Mouse (Mus musculus) hematopoietic multipotent progenitor cell, adult 10-12 weeks (in vitro differentiated cells): ENCODE results near the gene Pa2g4. TPM values are rescaled to one million over a fixed set of nuclear protein-coding genes. Genes with fewer than 3 reads are reported as not detected.

Experiments used
- polyA plus RNA-seq: library from polyadenylated mRNA; stranded (reverse); fragments of >175 nt; gene quantifications from 2 replicates; pipeline ENCODE4 v1.2.3, GENCODE M21; 2012; ENCODE audit warnings: low replicate concordance

Gene Pa2g4
- 93.8 and 156 TPM in 2 replicates for polyA plus RNA-seq

DNA sequence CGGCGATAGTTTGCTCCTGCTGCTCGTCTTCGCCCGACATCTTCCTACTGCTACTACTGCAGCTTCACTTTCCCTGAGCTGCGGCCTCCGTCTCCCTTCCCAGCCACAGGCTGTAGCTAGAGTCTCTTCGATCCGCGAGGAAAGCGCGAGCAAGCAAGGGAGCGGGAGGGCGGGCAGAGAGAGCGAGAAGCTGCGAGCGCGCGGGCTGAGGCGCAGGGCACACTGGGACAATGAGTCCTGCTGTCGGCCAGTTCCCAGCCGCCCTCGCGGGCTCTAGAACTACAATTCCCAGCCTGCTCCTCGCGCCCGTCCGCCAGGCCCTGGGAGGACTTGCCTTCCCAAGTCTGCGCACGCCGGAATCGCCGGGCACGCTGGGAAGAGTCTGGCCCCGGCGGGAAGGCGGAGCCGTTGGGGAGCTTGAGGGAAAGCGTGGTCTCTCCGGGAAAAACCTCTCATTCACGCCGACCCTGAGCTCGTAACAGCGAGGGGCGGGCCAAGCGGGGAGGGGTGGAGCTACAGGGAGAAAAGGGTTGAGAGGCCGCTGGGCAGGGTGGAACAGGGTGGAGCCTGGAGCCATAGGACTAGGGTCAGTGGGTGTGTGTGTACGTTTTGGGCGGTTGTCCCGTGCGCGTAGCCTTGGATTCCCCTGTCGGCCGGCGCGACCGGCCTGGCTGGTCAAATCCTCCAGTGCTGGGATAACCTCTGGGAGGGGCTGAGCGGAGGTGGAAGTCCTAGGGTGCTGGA lies at the start of gene Pa2g4:
Gene Pa2g4 (minus strand): TSS at position 200 of the 744 bp plus-strand sequence.

DNA sequence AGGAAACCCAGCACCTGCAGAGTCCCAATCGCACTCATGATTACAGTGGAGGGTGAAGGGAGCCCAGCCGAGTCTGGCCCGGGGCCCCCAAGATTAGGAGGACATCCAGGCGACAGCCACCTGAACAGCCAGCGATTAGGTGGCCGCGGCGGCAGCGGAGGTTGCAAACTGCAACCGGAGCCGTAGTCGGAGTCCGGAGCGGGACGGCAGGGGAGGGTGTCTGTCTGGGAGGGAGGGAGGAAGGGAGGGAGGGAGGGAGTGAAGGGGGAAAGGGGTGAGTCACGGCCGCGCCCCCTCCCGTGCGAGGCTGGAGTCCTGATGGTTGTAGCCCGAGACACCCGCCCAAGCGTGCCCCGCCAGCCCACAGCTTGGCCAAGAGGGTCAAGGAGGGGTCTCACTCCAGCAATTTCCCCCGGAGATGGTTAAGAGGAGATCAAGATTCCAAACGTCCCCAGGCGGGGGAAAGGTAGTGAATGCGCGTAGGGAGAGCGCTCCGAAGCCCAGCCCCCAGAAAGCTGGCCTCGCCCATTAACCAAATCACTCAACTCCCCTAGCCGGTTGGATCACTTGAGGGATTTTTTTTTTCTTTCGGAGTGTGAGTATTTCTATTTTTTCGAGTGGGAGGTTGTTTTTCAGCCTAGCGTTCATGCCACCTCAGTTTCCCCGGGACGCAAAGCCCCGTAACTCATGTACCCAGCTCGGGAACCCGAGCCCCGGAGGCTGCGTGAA lies 23.8 kb upstream of the Pa2g4 start, which contains the start of gene Erbb3:
Gene Erbb3 (minus strand): TSS at position 189 of the 729 bp plus-strand sequence.

DNA sequence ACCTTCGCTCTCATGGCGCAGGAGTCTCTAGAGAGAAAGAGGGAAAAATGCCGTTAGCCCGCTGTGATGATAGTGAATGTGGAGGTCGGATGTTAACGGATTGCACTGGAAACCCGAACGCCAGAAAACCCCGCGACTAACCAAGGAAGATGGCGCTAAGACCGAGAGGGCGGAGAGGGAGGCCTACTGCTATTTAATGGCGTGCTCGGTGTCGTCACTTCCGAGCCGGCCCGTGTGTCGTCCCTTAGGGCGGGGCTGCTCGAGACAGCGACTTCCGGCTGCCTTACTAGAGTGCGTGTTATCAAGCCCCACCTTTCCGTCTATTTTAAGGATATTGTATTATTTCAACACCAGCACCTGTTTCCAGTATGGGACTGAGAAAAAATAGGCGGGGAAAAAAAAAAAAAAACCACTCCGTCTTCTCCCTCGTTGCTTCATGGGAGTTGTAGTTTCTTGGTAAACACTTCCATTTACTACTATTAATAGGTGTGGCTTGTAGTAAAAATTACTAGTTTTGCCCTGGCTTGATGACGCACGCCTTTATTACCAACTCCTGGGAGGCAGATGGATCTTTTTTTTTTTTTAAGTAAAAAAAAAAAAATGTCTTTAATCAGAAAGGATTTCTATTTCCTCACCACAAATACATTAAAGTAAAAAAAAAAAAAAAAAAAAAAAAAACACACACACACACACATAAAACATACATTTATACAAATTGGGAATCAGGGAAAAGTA lies 16.7 kb downstream of the Pa2g4 start, which contains the start of gene Rpl41:
Gene Rpl41 (minus strand): TSS at position 359 of the 735 bp plus-strand sequence.

DNA sequence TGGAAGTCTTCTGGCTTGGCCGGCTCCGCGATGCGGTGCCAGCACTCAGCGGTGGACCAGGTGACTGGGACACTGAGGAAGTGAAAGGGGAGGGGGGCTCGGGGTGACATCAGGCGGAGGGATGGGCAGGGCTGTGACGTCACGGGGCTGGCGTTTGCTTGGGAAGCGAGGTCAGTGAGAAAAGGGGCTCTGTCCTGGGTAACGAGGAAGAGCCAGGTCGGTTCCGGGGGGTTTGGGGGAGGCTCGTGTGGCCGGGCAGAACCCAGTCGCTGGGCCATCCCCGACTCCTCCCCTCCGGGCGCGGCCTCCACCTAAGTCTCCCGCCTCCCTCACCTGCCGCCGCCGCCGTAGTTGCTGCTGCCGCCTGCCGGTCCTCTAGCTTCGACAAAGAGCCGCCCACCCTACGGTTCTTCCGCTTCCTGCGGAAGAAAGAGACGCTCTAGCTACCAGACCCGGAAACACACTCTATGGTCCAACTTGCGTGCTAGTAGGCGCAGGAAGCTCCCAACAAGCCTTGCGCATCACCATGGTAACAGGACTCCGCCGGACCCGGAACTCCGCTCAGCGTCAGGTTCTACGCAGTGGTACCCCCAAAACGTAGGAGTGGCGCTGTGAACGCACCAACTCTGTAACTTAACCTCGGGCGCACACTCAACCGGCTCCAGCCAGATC lies 18.3 kb downstream of the Pa2g4 start, which contains the start of gene Zc3h10:
Gene Zc3h10 (minus strand): TSS at position 414 of the 672 bp plus-strand sequence.

DNA sequence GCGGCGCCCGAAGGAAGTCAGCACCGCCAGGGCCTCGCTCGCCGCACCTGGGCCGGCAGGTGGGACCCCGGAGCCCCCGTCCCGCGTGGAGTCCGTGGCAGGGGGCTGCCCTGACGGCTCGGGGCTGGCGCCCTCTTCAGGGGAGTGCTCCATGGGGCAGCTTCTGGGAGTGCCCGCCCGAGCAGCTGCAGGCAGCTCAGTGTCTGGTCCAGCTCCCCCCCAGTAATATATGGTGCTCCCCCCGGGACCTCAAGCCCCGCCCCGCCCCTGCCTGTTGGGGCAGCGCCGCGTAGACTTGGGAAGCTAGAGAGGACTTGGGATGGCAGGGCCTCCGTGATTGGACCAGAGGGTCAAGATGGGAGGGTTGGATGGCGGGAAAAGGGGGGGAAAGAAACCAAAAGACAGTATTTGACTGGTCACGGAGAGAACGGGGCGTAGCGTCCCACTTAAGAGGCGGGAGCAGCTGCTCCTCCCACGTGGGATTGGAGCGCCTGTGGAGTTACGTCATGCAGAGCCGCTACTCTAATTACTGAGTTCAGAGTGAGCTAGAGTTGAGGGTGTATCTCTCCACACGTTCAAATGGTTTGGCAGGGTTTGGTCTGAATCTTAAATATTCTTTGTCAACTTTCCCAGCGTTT lies 40.0 kb downstream of the Pa2g4 start, which contains the start of gene Esyt1:
Gene Esyt1 (minus strand): TSS at position 201 of the 638 bp plus-strand sequence.

Other genes starting within 250 kb of the Pa2g4 start
- gene Cnpy2, start 243.5 kb downstream of the Pa2g4 start, polyA plus RNA-seq, result 29.2 and 43.5 TPM in 2 replicates
- gene Cs, start 228.3 kb downstream of the Pa2g4 start, polyA plus RNA-seq, result 9.9 and 31.8 TPM in 2 replicates
- gene Coq10a, start 197.0 kb downstream of the Pa2g4 start, polyA plus RNA-seq, result 10.2 and 25.7 TPM in 2 replicates
- gene Ankrd52, start 188.9 kb downstream of the Pa2g4 start, polyA plus RNA-seq, result 59.6 and 62.0 TPM in 2 replicates
- not detected in 2 replicates for gene Slc39a5, start 164.8 kb downstream of the Pa2g4 start, polyA plus RNA-seq
- 115 and 117 TPM in 2 replicates for gene Nabp2, start 154.5 kb downstream of the Pa2g4 start, polyA plus RNA-seq
- 20.2 and 20.7 TPM in 2 replicates for gene Rnf41, start 154.3 kb downstream of the Pa2g4 start, polyA plus RNA-seq
- 167 and 293 TPM in 2 replicates for gene Smarcc2, start 106.7 kb downstream of the Pa2g4 start, polyA plus RNA-seq
- gene Myl6, start 71.8 kb downstream of the Pa2g4 start, polyA plus RNA-seq, result 68.9 and 549 TPM in 2 replicates
- 2.2 TPM in 2 replicates for gene Myl6b, start 67.3 kb downstream of the Pa2g4 start, polyA plus RNA-seq
- 177 and 239 TPM in 2 replicates for gene Esyt1, start 40.1 kb downstream of the Pa2g4 start, polyA plus RNA-seq
- gene Zc3h10, start 18.2 kb downstream of the Pa2g4 start, polyA plus RNA-seq, result 29.8 and 36.6 TPM in 2 replicates
- 1,750 and 7,475 TPM in 2 replicates for gene Rpl41, start 16.7 kb downstream of the Pa2g4 start, polyA plus RNA-seq
- gene Erbb3, start 23.7 kb upstream of the Pa2g4 start, polyA plus RNA-seq, result 1.8 TPM in 2 replicates
- 309 and 4,118 TPM in 2 replicates for gene Rps26, start 60.8 kb upstream of the Pa2g4 start, polyA plus RNA-seq
- 3.9 and 4.3 TPM in 2 replicates for gene Ikzf4, start 80.0 kb upstream of the Pa2g4 start, polyA plus RNA-seq
- 1.3 and 4.4 TPM in 2 replicates for gene Suox, start 108.1 kb upstream of the Pa2g4 start, polyA plus RNA-seq
- gene Rab5b, start 130.3 kb upstream of the Pa2g4 start, polyA plus RNA-seq, result 31.8 and 41.9 TPM in 2 replicates
- 0.13 TPM in 1 of 2 replicates, not detected in the other for gene Pmel, start 138.2 kb upstream of the Pa2g4 start, polyA plus RNA-seq
- 14.0 and 16.9 TPM in 2 replicates for gene Cdk2, start 139.0 kb upstream of the Pa2g4 start, polyA plus RNA-seq
- 43.6 and 56.3 TPM in 2 replicates for gene Dgka, start 178.9 kb upstream of the Pa2g4 start, polyA plus RNA-seq
- 183 and 229 TPM in 2 replicates for gene Pym1, start 181.9 kb upstream of the Pa2g4 start, polyA plus RNA-seq
- 0.37 and 0.57 TPM in 2 replicates for gene Mmp19, start 224.9 kb upstream of the Pa2g4 start, polyA plus RNA-seq
- 16.7 and 31.8 TPM in 2 replicates for gene Dnajc14, start 238.1 kb upstream of the Pa2g4 start, polyA plus RNA-seq
- 4.1 TPM in 2 replicates for gene Tmem198b, start 238.4 kb upstream of the Pa2g4 start, polyA plus RNA-seq